Mouse (Mus musculus): ENCODE data around the gene Ndrg3.
"Not testable (repeated sequence)": the region's sequence is repeated elsewhere in the genome, so short reads cannot be mapped to it uniquely, and the experiment has no call there.

Gene Ndrg3

GRCm38 (mm10) chr2:156998263-156998662, 6.4 kb upstream of the Ndrg3 start:
- no peak for DNase-seq (ENCODE audit: low spot score in 2 of 2)

- peak in 1 of 2 experiments; percentile 34 for DNase-seq (ENCODE audit: low spot score in 2 of 2)
Observed at GRCm38 (mm10) chr2:156996576-156996975, 4.7 kb upstream of the Ndrg3 start.

GRCm38 (mm10) chr2:156990727-156991431, 977 bp downstream of the Ndrg3 start:
- DNase-seq (ENCODE audit: low spot score in 2 of 2) = peak in 1 of 2 experiments; percentile 7

- no peak for DNase-seq (ENCODE audit: low spot score in 2 of 2)
Observed at GRCm38 (mm10) chr2:156987316-156987715, 4.5 kb downstream of the Ndrg3 start.

GRCm38 (mm10) chr2:156982864-156983263, 9.0 kb downstream of the Ndrg3 start:
- peak; percentile 42 to 50 for DNase-seq (ENCODE audit: low spot score in 2 of 2)

- DNase-seq (ENCODE audit: low spot score in 2 of 2) = no peak
Observed at GRCm38 (mm10) chr2:156981291-156981690, 10.6 kb downstream of the Ndrg3 start.

GRCm38 (mm10) chr2:156980059-156980458, 11.8 kb downstream of the Ndrg3 start:
- DNase-seq (ENCODE audit: low spot score in 2 of 2) = no peak

- DNase-seq (ENCODE audit: low spot score in 2 of 2) = no peak
Observed at GRCm38 (mm10) chr2:156976711-156977110, 15.1 kb downstream of the Ndrg3 start.

GRCm38 (mm10) chr2:156974967-156975366, 16.9 kb downstream of the Ndrg3 start:
- DNase-seq (ENCODE audit: low spot score in 2 of 2) = peak in 1 of 2 experiments; percentile 5

- DNase-seq (ENCODE audit: low spot score in 2 of 2) = peak; percentile 12 to 21
Observed at GRCm38 (mm10) chr2:156973316-156974100, 18.3 kb downstream of the Ndrg3 start.

- DNase-seq (ENCODE audit: low spot score in 2 of 2) = no peak
Observed at GRCm38 (mm10) chr2:156970253-156970652, 21.6 kb downstream of the Ndrg3 start.

GRCm38 (mm10) chr2:156968501-156968900, 23.4 kb downstream of the Ndrg3 start:
- DNase-seq (ENCODE audit: low spot score in 2 of 2) = no peak

GRCm38 (mm10) chr2:156967388-156967787, 24.5 kb downstream of the Ndrg3 start:
- DNase-seq (ENCODE audit: low spot score in 2 of 2) = peak; percentile 13

GRCm38 (mm10) chr2:156963891-156964290, 28.0 kb downstream of the Ndrg3 start:
- DNase-seq (ENCODE audit: low spot score in 2 of 2) = no peak

GRCm38 (mm10) chr2:156958496-156959252, 33.2 kb downstream of the Ndrg3 start:
- no peak for DNase-seq (ENCODE audit: low spot score in 2 of 2)

- no peak for DNase-seq (ENCODE audit: low spot score in 2 of 2)
Observed at GRCm38 (mm10) chr2:156957035-156957434, 34.8 kb downstream of the Ndrg3 start.

- no peak for DNase-seq (ENCODE audit: low spot score in 2 of 2)
Observed at GRCm38 (mm10) chr2:156956306-156956705, 35.5 kb downstream of the Ndrg3 start.

- no peak for DNase-seq (ENCODE audit: low spot score in 2 of 2)
Observed at GRCm38 (mm10) chr2:156954463-156954862, 37.4 kb downstream of the Ndrg3 start.

- no peak for DNase-seq (ENCODE audit: low spot score in 2 of 2)
Observed at GRCm38 (mm10) chr2:156951301-156952094, 40.4 kb downstream of the Ndrg3 start.

GRCm38 (mm10) chr2:156950816-156951215, 41.0 kb downstream of the Ndrg3 start:
- no peak for DNase-seq (ENCODE audit: low spot score in 2 of 2)

- not testable (repeated sequence) for DNase-seq (ENCODE audit: low spot score in 2 of 2)
Observed at GRCm38 (mm10) chr2:156941523-156941922, 50.3 kb downstream of the Ndrg3 start.
